Mouse (Mus musculus) limb, embryonic 15.5 days (tissue): ENCODE data around the gene Eif4e1b. TPM values are rescaled to one million over a fixed set of nuclear protein-coding genes. Genes with fewer than 3 reads are reported as not detected.

ENCODE experiments used
- ATAC-seq: fragments of 200-750 bp; cut with Nextera tagmentation; 2 replicates; pipeline ENCODE4 v1.8.0; 2017; ENCODE audit warnings: low read depth, moderate TSS enrichment; ENCODE audit not compliant: insufficient number of reproducible peaks, low FRiP score, low TSS enrichment
- H3K27ac ChIP-seq: fragments of 300-500 bp; sonication (generic); 2 replicates; pipeline ENCODE4 v1.5.1; 2015; ENCODE audit warnings: moderate library complexity, mild to moderate bottlenecking, inconsistent platforms
- H3K27me3 ChIP-seq: fragments of 300-500 bp; sonication (generic); 2 replicates; pipeline ENCODE4 v1.6.1; 2015; ENCODE audit warnings: inconsistent platforms
- H3K36me3 ChIP-seq: fragments of 300-500 bp; sonication (generic); 2 replicates; pipeline ENCODE4 v1.6.1; 2015; ENCODE audit warnings: inconsistent platforms
- H3K4me1 ChIP-seq: fragments of 300-500 bp; sonication (generic); 2 replicates; pipeline ENCODE4 v1.6.1; 2015; ENCODE audit warnings: inconsistent platforms
- H3K4me2 ChIP-seq: fragments of 300-500 bp; sonication (generic); 2 replicates; pipeline ENCODE4 v1.6.1; 2015; ENCODE audit warnings: mild to moderate bottlenecking, inconsistent platforms
- H3K4me3 ChIP-seq: fragments of 300-500 bp; sonication (generic); 2 replicates; pipeline ENCODE4 v1.5.1; 2015; ENCODE audit warnings: mild to moderate bottlenecking, inconsistent platforms
- H3K9ac ChIP-seq: fragments of 300-500 bp; sonication (generic); 2 replicates; pipeline ENCODE4 v1.6.1; 2015; ENCODE audit warnings: inconsistent platforms
- H3K9me3 ChIP-seq: fragments of 300-500 bp; sonication (generic); 2 replicates; pipeline ENCODE4 v1.6.1; 2016; ENCODE audit warnings: inconsistent platforms
- WGBS: fragments of 180-500 bp; shearing (Covaris S2); methylation state at CpG from one replicate; pipeline ENCODE4 v1.1.7; 2015; 5-methylcytosine and 5-hydroxymethylcytosine counted together
- polyA plus RNA-seq: library from polyadenylated mRNA; unstranded; fragments of >200 nt; fragmentation: Nextera tagmentation; extraction: Ambion mirVana; gene quantifications from 2 replicates; pipeline ENCODE4 v1.2.1, GENCODE M21; 2015

Eif4e1b gene
- polyA plus RNA-seq, 1 experiment from 2014 or later = not detected

DNA sequence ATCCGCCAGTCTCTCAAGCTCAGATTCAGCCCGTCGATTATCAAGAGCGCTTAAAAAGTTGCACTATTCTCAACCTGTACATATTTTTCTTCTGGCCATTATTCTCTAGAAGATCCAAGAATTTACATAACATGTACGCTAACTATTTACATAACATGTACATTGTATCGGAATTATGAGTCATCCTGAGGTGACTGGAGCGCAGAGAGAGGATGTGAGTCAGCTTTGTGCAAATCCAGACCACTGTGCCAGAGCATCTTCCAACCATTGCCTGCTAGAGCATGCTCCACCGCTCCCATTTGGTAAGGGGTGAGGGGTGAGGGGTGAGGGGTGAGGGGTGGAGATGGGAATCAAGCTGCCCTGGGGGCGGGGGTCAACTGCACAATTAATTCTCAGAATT, 29.6 kb downstream of the Eif4e1b start:
- Histone ChIP-seq H3K9me3 (no peaks in the 10 kb centered on the region), H3K9ac (no peak overlapping the region), H3K27ac (no peak overlapping the region), H3K4me2 (no peak overlapping the region), H3K4me1 (no peaks in the 10 kb centered on the region), H3K4me3 (no peak overlapping the region), H3K27me3 (peaks cover 3% of the 10 kb centered on the region; the same call in 1 of the 2 replicates), H3K36me3 (no peaks in the 10 kb centered on the region)
- WGBS = 83% methylated on average over 9 of the region's 9 CpGs
- no peak for ATAC-seq

DNA sequence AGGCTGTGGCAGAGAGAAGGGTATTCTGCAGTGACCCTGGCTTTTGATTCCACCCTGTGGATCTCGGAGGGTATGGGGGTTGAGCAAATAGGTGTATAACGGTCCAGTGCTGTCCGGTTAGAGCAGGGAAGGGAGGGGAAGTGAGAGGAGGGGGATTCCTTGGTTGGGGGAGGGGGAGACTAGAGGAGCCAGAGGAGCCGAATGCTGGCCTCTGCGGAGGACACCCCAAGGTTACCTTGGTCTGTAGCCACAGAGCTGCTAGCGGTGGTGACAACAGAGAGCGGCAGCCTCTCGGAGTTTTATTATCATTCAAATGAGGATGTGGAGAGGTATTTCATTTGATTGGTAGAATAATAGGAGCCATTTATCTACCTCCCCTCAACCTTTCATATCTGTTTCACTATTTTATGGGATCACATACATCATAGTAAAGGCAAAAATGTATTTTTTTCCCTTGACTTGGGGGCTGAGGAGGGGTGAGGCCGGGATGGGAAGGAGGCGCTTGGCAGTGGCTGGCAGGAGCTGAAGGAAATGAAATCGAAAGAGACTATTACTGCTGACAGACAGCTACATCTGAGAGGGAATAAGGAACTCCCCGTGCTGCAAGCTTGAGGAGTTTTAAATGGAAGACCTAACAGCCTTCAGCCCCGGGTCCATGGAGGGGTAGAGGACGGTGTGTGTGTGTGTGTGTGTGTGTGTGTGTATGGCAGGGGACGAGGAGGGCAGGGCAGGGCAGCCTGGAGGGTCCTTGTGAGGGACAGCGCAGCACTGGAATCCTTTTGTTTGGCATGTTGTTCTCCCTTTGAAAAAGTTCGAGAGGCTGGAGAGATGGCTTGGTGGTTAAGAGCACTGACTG, 34.8 kb downstream of the Eif4e1b start:
- ATAC-seq = no peak
- WGBS = 26% methylated on average over 17 of the region's 17 CpGs

DNA sequence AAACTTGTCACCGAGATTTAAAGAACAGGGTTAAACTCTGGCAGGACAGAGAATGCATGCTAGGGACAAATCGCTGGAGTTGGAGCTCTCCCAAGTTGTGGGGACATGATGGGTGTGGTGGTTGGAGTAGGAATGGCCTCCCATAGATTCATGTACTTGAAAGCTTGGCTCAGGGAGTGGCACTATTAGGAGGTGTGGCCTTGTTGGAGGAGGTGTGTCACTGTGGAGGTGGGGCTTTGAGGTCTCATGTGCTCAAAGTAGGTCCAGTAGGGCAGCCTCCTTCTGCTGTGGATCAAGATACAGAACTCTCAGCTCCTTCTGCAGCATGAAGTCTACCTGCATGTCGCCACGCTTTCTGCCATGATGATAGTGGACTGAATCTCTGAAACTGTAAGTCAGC, 37.3 kb downstream of the Eif4e1b start:
- H3K4me3 ChIP-seq = no peak overlapping the region
- 89% methylated on average over 4 of the region's 4 CpGs for WGBS
- H3K36me3 ChIP-seq = no peaks in the 10 kb centered on the region
- 0 out of 2 replicates have a peak, but pooled peaks cover 5% of the 10 kb centered on the region for H3K27me3 ChIP-seq
- no peak for ATAC-seq
- peaks cover 13% of the 10 kb centered on the region for H3K4me1 ChIP-seq
- no peak overlapping the region for H3K9ac ChIP-seq
- H3K9me3 ChIP-seq = no peaks in the 10 kb centered on the region
- no peak overlapping the region for H3K4me2 ChIP-seq
- no peak overlapping the region for H3K27ac ChIP-seq

More for the DNA sequence above, 34.8 kb downstream of the Eif4e1b start:
- Histone ChIP-seq H3K4me1 (no peaks in the 10 kb centered on the region), H3K9me3 (no peaks in the 10 kb centered on the region), H3K9ac (no peak overlapping the region), H3K4me2 (no peak overlapping the region), H3K27ac (no peak overlapping the region), H3K36me3 (no peaks in the 10 kb centered on the region), H3K4me3 (no peak overlapping the region), H3K27me3 (no peaks in the 10 kb centered on the region)

DNA sequence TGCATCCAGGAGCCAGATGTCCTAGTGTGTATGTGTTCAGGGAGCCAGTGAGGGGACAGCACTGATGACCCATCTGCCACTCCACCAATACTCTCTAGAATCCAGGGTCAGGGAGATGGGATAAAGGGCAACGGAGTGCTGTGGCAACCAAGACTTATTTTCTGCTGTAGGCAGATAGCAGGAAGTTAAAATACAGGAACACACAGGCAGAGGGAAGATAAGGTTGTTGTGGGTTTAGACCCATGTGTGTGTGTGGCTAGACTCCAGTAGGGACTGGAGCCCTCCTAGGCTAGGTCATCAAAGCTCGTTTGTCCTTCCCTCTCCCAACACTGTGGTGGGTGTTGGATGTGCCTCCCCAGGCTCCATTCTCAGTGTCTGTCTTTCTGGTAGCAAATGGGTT, 38.1 kb downstream of the Eif4e1b start:
- ATAC-seq = no peak
- Histone ChIP-seq H3K36me3 (no peaks in the 10 kb centered on the region), H3K4me1 (peaks cover 13% of the 10 kb centered on the region), H3K27ac (no peak overlapping the region), H3K4me3 (no peak overlapping the region), H3K9me3 (no peaks in the 10 kb centered on the region), H3K27me3 (0 out of 2 replicates have a peak, but pooled peaks cover 5% of the 10 kb centered on the region), H3K9ac (no peak overlapping the region), H3K4me2 (no peak overlapping the region)
- 78% methylated on average over 2 of the region's 2 CpGs for WGBS

DNA sequence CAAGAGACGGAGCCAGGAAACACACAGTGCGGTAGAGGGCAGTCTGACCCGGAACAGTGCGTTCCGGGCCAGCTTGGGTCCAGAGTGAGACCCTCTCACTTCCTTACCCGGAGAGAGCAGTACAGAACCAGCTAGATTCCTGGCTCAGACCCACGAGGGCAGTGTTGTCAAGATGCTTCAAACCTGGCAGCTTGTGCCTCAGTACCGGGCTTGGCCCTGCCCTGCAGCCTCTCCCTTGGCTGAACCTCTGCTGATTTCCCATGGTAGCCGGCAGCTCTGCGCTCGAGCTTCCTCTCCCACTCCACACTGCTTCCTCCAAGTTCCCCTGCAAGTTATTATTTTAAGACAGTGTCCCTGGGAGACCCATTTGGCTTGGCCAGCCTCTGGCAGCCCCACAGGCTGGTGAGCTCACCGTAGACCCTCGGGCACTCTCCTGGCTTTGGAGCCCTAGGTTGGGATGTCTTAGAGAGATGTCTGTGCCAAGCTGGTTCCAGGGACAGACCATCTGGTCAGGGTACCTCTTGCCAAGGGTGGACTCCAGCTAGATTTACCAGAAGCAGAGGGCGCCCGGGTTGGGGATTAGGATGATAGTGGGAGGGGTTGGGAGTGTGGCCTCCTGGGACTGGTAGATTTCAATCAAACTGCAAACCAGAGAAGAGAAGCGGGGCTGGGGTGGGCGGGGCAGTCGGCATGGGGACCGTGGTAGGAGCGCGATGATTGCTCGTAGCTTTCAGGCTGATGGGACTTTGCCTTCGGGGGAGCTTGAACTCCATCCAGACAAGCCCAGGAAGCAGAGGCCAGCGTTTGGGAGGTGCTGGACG, 40.5 kb downstream of the Eif4e1b start:
- Histone ChIP-seq H3K4me2 (peak overlapping the region; percentile 39), H3K27me3 (0 out of 2 replicates have a peak, but pooled peaks cover 5% of the 10 kb centered on the region), H3K36me3 (no peaks in the 10 kb centered on the region), H3K27ac (no peak overlapping the region), H3K4me3 (no peak overlapping the region), H3K9ac (no peak overlapping the region), H3K9me3 (no peaks in the 10 kb centered on the region), H3K4me1 (peaks cover 13% of the 10 kb centered on the region)
- no peak for ATAC-seq
- 17% methylated on average over 25 of the region's 25 CpGs for WGBS

DNA sequence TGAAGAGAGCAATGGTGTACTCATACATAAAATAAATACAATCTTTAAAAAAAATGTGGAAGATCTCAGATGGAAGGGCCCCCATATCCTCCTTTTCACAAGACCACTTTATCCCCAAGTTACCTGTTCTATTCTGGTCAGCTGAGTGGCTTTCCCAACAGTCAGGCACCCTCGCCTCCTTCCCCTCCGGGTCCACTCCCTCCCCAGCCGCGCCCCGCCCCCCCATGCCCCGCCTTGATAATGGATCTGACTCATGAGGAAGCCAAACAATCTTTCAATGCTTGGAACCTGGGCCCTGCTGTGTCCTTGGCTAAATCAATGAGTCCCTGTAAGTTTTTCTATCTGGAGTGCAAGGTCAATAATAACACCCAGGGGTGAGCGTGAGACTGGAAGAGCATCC, 44.2 kb downstream of the Eif4e1b start:
- no peak overlapping the region for H3K27ac ChIP-seq
- peaks cover 13% of the 10 kb centered on the region for H3K4me1 ChIP-seq
- WGBS = 66% methylated on average over 7 of the region's 7 CpGs
- ATAC-seq = no peak
- H3K4me3 ChIP-seq = no peak overlapping the region
- no peak overlapping the region for H3K9ac ChIP-seq
- H3K9me3 ChIP-seq = no peaks in the 10 kb centered on the region
- no peak overlapping the region for H3K4me2 ChIP-seq
- H3K36me3 ChIP-seq = no peaks in the 10 kb centered on the region
- 0 out of 2 replicates have a peak, but pooled peaks cover 8% of the 10 kb centered on the region for H3K27me3 ChIP-seq

DNA sequence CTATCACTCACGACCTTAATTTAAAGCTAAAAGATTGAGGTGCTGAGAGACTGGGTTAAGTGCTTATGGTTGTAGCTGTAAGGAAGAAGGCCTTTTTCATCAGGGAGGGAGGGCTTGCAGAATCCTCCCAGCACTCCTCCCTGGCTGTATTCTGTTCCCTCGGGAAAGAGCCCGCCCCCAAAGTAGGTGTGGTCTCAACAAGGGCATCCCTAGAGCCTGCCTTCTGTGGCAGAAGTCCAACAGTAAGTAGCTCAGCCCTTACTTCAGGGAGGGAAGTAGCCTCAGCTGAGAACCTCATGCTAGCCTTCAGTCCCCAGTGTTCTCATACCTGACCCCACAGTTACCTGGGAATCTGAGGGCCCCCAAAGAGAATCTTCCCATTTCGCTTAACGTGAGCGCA, 44.7 kb downstream of the Eif4e1b start:
- H3K27me3 ChIP-seq = 0 out of 2 replicates have a peak, but pooled peaks cover 8% of the 10 kb centered on the region
- no peak for ATAC-seq
- H3K4me2 ChIP-seq = no peak overlapping the region
- 63% methylated on average over 6 of the region's 6 CpGs for WGBS
- peaks cover 13% of the 10 kb centered on the region for H3K4me1 ChIP-seq
- H3K4me3 ChIP-seq = no peak overlapping the region
- H3K9ac ChIP-seq = no peak overlapping the region
- no peaks in the 10 kb centered on the region for H3K36me3 ChIP-seq
- no peak overlapping the region for H3K27ac ChIP-seq
- H3K9me3 ChIP-seq = no peaks in the 10 kb centered on the region

DNA sequence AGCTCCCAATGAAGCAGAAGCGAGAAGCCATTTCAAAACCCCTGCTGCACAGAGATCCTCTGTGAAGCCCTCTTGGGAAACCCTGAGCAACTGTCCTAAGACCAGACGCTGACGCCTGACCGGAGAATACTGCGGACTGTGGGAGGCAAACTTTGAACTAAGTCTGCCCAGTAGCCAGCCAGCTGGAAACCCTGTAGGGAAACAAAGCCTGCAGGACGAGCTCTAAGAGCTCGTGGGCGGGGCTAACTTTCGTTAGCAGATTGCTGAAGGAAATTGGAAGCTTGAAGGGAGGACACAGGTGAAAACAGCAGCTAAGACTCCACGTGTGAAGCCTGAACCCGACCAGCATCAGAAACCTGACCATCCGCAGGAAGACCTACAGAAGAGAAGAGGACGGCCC, 45.7 kb downstream of the Eif4e1b start:
- peaks cover 7% of the 10 kb centered on the region for H3K4me1 ChIP-seq
- no peak overlapping the region for H3K4me3 ChIP-seq
- no peak overlapping the region for H3K4me2 ChIP-seq
- H3K27me3 ChIP-seq = 0 out of 2 replicates have a peak, but pooled peaks cover 3% of the 10 kb centered on the region
- 8% methylated on average over 13 of the region's 13 CpGs for WGBS
- no peaks in the 10 kb centered on the region for H3K9me3 ChIP-seq
- no peak overlapping the region for H3K27ac ChIP-seq
- H3K9ac ChIP-seq = no peak overlapping the region
- H3K36me3 ChIP-seq = no peaks in the 10 kb centered on the region
- ATAC-seq = no peak

DNA sequence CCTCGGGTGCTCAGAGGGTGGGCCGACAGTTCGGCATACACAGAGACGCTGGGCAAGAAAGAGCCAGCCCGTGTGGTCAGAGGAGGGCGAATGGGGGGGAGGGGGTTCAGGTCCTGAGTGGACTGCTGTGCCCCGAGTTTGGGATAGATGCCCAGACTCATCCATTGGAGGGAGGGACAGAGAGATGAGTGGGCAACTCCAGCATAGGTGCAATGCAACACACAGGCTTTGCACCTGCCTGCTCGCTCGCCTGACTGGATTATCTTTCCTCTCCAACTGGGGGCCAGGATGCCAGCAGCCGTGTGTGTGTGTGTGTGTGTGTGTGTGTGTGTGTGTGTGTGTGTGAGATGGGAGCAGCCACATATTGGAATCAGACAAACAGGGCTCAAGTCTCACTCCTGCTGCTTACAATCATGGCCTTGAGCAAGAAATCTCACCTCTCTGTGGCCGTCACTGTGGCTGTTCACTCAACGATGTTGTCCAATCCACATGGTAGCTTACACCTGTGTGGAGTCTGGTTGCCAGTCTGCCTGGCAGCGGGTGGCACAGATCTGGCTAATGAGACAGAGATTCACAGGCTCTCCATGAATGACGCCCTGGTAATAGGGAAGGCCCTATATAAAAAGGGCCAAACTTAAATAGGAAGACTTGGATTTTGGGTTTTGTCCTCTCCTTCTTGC, 52.7 kb downstream of the Eif4e1b start:
- no peaks in the 10 kb centered on the region for H3K36me3 ChIP-seq
- no peak overlapping the region for H3K4me2 ChIP-seq
- no peak overlapping the region for H3K9ac ChIP-seq
- H3K4me1 ChIP-seq = peaks cover 17% of the 10 kb centered on the region
- H3K27me3 ChIP-seq = peaks cover 11% of the 10 kb centered on the region; the same call in 1 of the 2 replicates
- no peak for ATAC-seq
- WGBS = 68% methylated on average over 14 of the region's 14 CpGs
- H3K9me3 ChIP-seq = no peaks in the 10 kb centered on the region
- H3K27ac ChIP-seq = no peak overlapping the region
- no peak overlapping the region for H3K4me3 ChIP-seq

DNA sequence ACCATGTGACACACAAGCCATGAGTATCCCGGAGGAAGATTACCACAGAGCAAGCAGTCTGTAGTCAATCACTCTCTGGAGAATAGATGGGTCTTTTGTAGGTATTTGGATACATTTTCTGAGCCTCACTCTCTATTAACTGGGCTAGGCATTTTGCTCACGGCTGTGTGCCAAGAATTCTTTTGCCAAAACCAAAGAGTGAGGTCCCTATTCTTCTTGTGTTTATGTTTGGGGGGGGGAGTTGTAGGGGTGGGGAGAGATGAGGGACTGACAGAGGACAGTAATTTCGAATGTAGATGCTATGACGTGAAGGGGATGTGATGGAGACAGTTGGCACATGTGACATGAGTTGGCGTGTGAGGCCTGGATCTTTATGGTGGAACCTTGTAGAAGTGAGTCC, 53.3 kb downstream of the Eif4e1b start:
- 42% methylated on average over 5 of the region's 5 CpGs for WGBS

DNA sequence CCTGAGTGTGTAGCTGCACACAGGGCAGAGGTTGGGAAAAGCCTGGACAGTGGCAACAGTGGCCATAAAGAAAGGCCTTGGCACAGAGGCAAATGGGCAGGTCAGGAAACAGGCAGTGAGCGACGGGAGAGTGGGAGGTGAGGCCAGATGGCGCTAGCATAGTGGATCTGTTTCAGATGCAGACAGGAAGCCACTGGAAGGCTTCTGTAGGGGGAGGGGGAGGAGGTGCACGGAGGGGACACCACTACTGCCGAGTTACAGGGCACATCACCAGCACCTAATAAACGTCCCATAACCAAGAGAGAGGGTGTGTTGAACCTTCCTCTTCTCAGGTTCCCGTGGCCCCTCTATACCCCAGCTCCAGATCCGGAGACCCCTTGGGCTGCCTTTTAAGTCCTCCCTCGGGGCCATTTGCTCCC, 53.7 kb downstream of the Eif4e1b start:
- H3K27me3 ChIP-seq = peaks cover 11% of the 10 kb centered on the region; the same call in 1 of the 2 replicates
- H3K4me1 ChIP-seq = peaks cover 17% of the 10 kb centered on the region
- H3K4me3 ChIP-seq = no peak overlapping the region
- H3K27ac ChIP-seq = no peak overlapping the region
- H3K36me3 ChIP-seq = no peaks in the 10 kb centered on the region
- WGBS = 2% methylated on average over 9 of the region's 9 CpGs
- no peaks in the 10 kb centered on the region for H3K9me3 ChIP-seq
- H3K9ac ChIP-seq = no peak overlapping the region
- ATAC-seq = no peak
- 0 out of 2 replicates have a peak overlapping the region, but pooled peaks have one; percentile 10 for H3K4me2 ChIP-seq

More for the DNA sequence above, 53.3 kb downstream of the Eif4e1b start:
- H3K9ac ChIP-seq = no peak overlapping the region
- no peak overlapping the region for H3K4me3 ChIP-seq
- H3K4me2 ChIP-seq = no peak overlapping the region
- no peaks in the 10 kb centered on the region for H3K36me3 ChIP-seq
- no peak for ATAC-seq
- H3K9me3 ChIP-seq = no peaks in the 10 kb centered on the region
- peaks cover 17% of the 10 kb centered on the region for H3K4me1 ChIP-seq
- H3K27me3 ChIP-seq = peaks cover 11% of the 10 kb centered on the region; the same call in 1 of the 2 replicates
- H3K27ac ChIP-seq = no peak overlapping the region
